Mouse (Mus musculus) E14TG2a.4 (cell line): ENCODE data around the gene Mfsd6.

ENCODE experiments used
- CTCF ChIP-seq: conservative IDR thresholded peaks from 2 replicates; pipeline ENCODE4 v1.5.1; 2014; ENCODE audit warnings: low read length
- NANOG ChIP-seq: IDR thresholded peaks from 2 replicates; pipeline ENCODE4 v1.6.1; 2014; ENCODE audit warnings: borderline replicate concordance, low read length, mixed read lengths

GRCm38 (mm10) chr1:52608486-52608885 lies 118.8 kb downstream of the Mfsd6 start:
- TF ChIP-seq CTCF (no peak), NANOG (no peak)
